Mouse (Mus musculus) liver, embryonic 14.5 days (tissue): ENCODE results near the gene Jdp2.

Experiments
- CTCF ChIP-seq: IDR thresholded peaks from 2 replicates; pipeline ENCODE4 v1.5.1; 2016; ENCODE audit warnings: antibody characterized with exemption, low read depth, control low read depth
- EP300 ChIP-seq: IDR thresholded peaks from 2 replicates; pipeline ENCODE4 v1.6.1; 2016; ENCODE audit warnings: antibody characterized with exemption, low read depth

GRCm38 (mm10) chr12:85643735-85644134, 44.9 kb downstream of the Jdp2 start:
- no peak for TF ChIP-seq CTCF
- TF ChIP-seq EP300 = no peak
